Mouse (Mus musculus): ENCODE results near the gene Tpsb2. TPM values are rescaled to one million over a fixed set of nuclear protein-coding genes. Genes with fewer than 3 reads are reported as not detected.

The Tpsb2 gene
- polyA plus RNA-seq (2015; fragmentation: Nextera tagmentation; extraction: Ambion mirVana), result 2.0 and 2.2 TPM in 2 replicates

DNA sequence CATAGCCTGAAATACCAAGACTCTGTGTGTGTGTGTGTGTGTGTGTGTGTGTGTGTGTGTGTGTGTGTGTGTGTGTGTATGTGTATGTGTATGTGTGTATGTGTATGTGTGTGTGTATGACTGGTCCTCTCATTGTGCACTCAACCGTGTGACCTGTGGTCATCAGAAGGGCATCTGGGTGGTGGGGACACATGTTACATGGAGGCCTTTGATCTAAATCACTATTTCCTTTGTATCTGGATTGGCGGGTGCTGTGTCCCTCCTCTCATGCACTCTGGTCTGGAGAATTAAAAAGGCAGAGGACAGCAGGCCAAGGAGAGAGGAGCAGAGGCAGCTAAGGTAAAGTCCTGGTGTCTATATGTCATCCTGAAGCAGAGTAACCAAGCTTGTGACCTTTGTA lies at the start of gene Tpsb2:
TSS of gene Tpsb2 (plus strand) at position 301 of the 400 bp plus-strand sequence.
- Histone ChIP-seq H3K4me3 (ENCODE audit: low read length) (no peak within 1 kb of the TSS), H3K9ac (replicated peaks; ENCODE audit: low read length) (no peak within 1 kb of the TSS), H3K4me1 (ENCODE audit: insufficient read depth, low read length) (no peaks in the 10 kb centered on the region), H3K9me3 (ENCODE audit: low read length) (no peaks in the 10 kb centered on the region), H3K36me3 (ENCODE audit: insufficient read depth, low read length) (no peaks in the 10 kb centered on the region), H3K27me3 (ENCODE audit: insufficient read depth, low read length) (no peaks in the 10 kb centered on the region), H3K27ac (ENCODE audit: low read length) (no peak within 1 kb of the TSS), H3K4me2 (replicated peaks; ENCODE audit: low read depth, low read length) (no peak within 1 kb of the TSS)
- no peak for ATAC-seq (ENCODE audit: low FRiP score, low TSS enrichment)
- 75% methylated on average over 2 of the region's 2 CpGs for WGBS

DNA sequence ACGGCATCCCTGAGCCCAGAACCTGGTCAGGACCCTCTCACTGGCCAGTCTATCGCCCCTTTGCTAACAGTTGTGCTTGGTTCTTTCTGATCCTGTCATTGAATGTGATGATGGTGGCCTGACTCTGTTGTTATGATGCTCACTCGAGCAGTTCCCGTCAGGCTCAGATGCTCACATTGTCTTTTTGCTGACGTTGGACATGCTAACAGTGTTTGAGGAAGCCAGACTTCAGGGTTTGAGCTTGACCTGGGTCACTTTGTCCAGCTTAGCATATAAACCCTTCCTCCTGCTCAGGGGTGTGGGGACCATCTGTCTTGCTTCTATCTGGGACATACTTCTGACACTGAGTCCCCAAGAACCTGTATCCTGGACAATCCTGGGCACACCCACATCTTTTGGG lies 47.8 kb upstream of the Tpsb2 start, which contains the start of gene Prss29:
TSS of gene Prss29 (plus strand) at position 301 of the 400 bp plus-strand sequence.
- Histone ChIP-seq H3K9ac (replicated peaks; ENCODE audit: low read length) (no peak within 1 kb of the TSS), H3K27me3 (ENCODE audit: insufficient read depth, low read length) (no peaks in the 10 kb centered on the region), H3K9me3 (ENCODE audit: low read length) (no peaks in the 10 kb centered on the region), H3K4me2 (replicated peaks; ENCODE audit: low read depth, low read length) (no peak within 1 kb of the TSS), H3K27ac (ENCODE audit: low read length) (no peak within 1 kb of the TSS), H3K4me1 (ENCODE audit: insufficient read depth, low read length) (no peaks in the 10 kb centered on the region), H3K4me3 (ENCODE audit: low read length) (no peak within 1 kb of the TSS), H3K36me3 (ENCODE audit: insufficient read depth, low read length) (no peaks in the 10 kb centered on the region)
- ATAC-seq (ENCODE audit: low FRiP score, low TSS enrichment), result no peak
- WGBS, result 74% methylated on average over 5 of the region's 5 CpGs

DNA sequence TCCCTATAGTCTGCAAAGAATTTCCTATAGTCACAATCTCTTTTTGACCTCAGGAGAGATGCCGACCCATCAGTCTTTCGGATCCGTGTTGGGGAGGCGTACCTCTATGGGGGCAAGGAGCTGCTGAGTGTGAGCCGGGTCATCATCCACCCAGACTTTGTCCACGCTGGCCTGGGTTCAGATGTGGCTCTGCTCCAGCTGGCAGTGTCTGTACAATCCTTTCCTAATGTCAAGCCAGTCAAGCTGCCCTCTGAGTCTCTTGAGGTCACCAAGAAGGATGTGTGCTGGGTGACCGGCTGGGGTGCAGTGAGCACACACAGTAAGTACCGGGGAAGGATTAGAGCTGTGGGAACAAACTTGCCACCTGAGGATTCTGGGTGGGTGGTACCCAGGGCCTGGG lies 45.3 kb upstream of the Tpsb2 start:
- no peaks in the 10 kb centered on the region for H3K36me3 ChIP-seq (ENCODE audit: insufficient read depth, low read length)
- 86% methylated on average over 8 of the region's 8 CpGs for WGBS
- ATAC-seq (ENCODE audit: low FRiP score, low TSS enrichment), result no peak
- no peaks in the 10 kb centered on the region for H3K27me3 ChIP-seq (ENCODE audit: insufficient read depth, low read length)
- H3K4me3 ChIP-seq (ENCODE audit: low read length), result no peak overlapping the region
- no peak overlapping the region for H3K9ac ChIP-seq (replicated peaks; ENCODE audit: low read length)
- no peaks in the 10 kb centered on the region for H3K4me1 ChIP-seq (ENCODE audit: insufficient read depth, low read length)
- H3K9me3 ChIP-seq (ENCODE audit: low read length), result no peaks in the 10 kb centered on the region
- no peak overlapping the region for H3K4me2 ChIP-seq (replicated peaks; ENCODE audit: low read depth, low read length)
- H3K27ac ChIP-seq (ENCODE audit: low read length), result no peak overlapping the region

DNA sequence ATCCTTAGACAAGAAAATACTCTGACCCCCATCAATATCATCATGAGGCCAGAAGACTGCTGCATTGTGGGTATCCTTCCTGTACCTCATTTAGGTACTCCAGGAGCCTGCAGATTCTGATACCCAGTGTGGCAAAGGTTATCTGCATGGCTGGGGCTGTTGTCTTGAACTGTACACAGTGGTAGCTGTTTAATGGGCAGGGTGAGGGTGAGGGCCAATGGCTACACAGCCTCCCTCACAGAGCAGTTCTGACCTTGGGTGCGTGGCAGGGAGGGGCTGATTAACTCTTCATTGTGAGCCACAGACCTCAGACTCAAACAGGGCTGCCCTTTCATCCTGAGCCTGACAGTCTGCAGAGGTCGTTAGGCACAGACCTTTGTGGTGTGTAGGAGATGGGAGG lies 43.2 kb upstream of the Tpsb2 start:
- Histone ChIP-seq H3K36me3 (ENCODE audit: insufficient read depth, low read length) (no peaks in the 10 kb centered on the region), H3K4me3 (ENCODE audit: low read length) (no peak overlapping the region), H3K4me2 (replicated peaks; ENCODE audit: low read depth, low read length) (no peak overlapping the region), H3K9me3 (ENCODE audit: low read length) (no peaks in the 10 kb centered on the region), H3K4me1 (ENCODE audit: insufficient read depth, low read length) (no peaks in the 10 kb centered on the region), H3K27ac (ENCODE audit: low read length) (no peak overlapping the region), H3K27me3 (ENCODE audit: insufficient read depth, low read length) (no peaks in the 10 kb centered on the region), H3K9ac (replicated peaks; ENCODE audit: low read length) (no peak overlapping the region)
- no peak for ATAC-seq (ENCODE audit: low FRiP score, low TSS enrichment)
- 5% methylated on average over 2 of the region's 2 CpGs for WGBS

DNA sequence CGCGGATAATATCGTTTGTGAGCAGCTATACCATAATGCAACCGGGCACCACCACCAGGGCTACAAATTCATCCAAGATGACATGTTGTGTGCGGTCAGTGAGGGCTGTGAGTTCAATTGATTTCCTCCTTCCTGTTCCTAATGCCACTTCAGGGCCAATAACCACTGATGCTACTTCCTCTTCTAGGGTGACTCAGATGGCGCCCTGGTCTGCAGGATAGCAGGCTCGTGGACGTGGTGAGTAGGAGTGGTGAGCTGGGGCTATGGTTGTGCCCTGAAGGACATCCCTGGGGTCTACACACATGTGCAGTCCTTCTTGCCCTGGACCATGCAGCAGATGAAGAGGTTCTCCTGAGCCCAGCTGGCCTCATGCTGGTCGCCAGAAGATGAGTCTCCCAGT lies 33.8 kb upstream of the Tpsb2 start:
- Histone ChIP-seq H3K4me1 (ENCODE audit: insufficient read depth, low read length) (no peaks in the 10 kb centered on the region), H3K36me3 (ENCODE audit: insufficient read depth, low read length) (no peaks in the 10 kb centered on the region), H3K9ac (replicated peaks; ENCODE audit: low read length) (no peak overlapping the region), H3K4me3 (ENCODE audit: low read length) (no peak overlapping the region), H3K4me2 (replicated peaks; ENCODE audit: low read depth, low read length) (no peak overlapping the region), H3K27ac (ENCODE audit: low read length) (no peak overlapping the region), H3K27me3 (ENCODE audit: insufficient read depth, low read length) (no peaks in the 10 kb centered on the region), H3K9me3 (ENCODE audit: low read length) (no peaks in the 10 kb centered on the region)
- 67% methylated on average over 9 of the region's 9 CpGs for WGBS
- ATAC-seq (ENCODE audit: low FRiP score, low TSS enrichment), result no peak

DNA sequence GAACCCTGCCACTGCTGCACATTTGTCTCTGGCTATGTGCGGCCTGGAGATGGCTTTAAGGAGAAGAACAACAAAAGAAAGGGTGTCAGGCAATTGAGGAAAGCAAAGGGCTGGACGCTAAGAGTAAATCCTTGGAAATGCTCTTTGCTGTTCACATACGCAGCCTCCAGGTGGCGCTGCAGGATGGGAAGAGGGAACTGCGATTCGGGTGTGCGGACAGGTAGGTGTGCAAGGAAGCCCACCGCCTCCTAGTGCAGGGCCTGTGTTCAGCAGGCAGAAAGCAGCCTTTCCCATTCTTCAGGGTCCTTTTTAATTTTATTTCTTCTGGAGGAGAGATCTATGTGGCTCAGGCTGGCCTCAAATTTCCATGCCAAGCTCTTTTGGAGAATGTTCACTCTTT lies 32.2 kb upstream of the Tpsb2 start:
- Histone ChIP-seq H3K27me3 (ENCODE audit: insufficient read depth, low read length) (no peaks in the 10 kb centered on the region), H3K4me2 (replicated peaks; ENCODE audit: low read depth, low read length) (no peak overlapping the region), H3K27ac (ENCODE audit: low read length) (no peak overlapping the region), H3K36me3 (ENCODE audit: insufficient read depth, low read length) (no peaks in the 10 kb centered on the region), H3K4me3 (ENCODE audit: low read length) (no peak overlapping the region), H3K4me1 (ENCODE audit: insufficient read depth, low read length) (no peaks in the 10 kb centered on the region), H3K9me3 (ENCODE audit: low read length) (no peaks in the 10 kb centered on the region), H3K9ac (replicated peaks; ENCODE audit: low read length) (no peak overlapping the region)
- 2% methylated on average over 8 of the region's 8 CpGs for WGBS
- ATAC-seq (ENCODE audit: low FRiP score, low TSS enrichment), result no peak

DNA sequence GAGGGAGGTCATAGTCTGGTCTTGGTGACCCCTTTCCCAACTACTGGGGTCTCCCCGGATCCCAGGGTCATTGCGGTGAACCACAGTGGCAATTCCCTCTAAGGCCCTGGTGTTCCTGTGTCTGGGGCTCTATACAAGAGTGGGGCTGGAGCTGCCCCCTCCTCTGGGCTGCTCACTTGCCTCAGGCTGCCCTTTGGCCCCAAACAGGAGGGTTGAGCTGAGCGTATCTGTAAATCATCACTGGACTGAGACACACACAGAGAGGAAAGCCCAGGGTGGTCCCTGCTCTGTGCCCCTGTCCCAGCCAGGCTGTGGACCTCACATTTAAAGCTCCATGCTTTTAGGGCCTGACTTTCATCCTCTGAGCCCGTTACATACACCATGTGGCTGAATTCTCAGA lies 27.9 kb upstream of the Tpsb2 start:
- no peaks in the 10 kb centered on the region for H3K27me3 ChIP-seq (ENCODE audit: insufficient read depth, low read length)
- no peak overlapping the region for H3K4me2 ChIP-seq (replicated peaks; ENCODE audit: low read depth, low read length)
- no peak overlapping the region for H3K27ac ChIP-seq (ENCODE audit: low read length)
- WGBS, result 66% methylated on average over 4 of the region's 4 CpGs
- 0 out of 2 replicates have a peak, but pooled peaks have one; percentile 63 for ATAC-seq (ENCODE audit: low FRiP score, low TSS enrichment)
- H3K4me3 ChIP-seq (ENCODE audit: low read length), result no peak overlapping the region
- H3K4me1 ChIP-seq (ENCODE audit: insufficient read depth, low read length), result 0 out of 2 replicates have a peak, but pooled peaks cover 3% of the 10 kb centered on the region
- H3K36me3 ChIP-seq (ENCODE audit: insufficient read depth, low read length), result no peaks in the 10 kb centered on the region
- no peaks in the 10 kb centered on the region for H3K9me3 ChIP-seq (ENCODE audit: low read length)
- H3K9ac ChIP-seq (replicated peaks; ENCODE audit: low read length), result no peak overlapping the region

DNA sequence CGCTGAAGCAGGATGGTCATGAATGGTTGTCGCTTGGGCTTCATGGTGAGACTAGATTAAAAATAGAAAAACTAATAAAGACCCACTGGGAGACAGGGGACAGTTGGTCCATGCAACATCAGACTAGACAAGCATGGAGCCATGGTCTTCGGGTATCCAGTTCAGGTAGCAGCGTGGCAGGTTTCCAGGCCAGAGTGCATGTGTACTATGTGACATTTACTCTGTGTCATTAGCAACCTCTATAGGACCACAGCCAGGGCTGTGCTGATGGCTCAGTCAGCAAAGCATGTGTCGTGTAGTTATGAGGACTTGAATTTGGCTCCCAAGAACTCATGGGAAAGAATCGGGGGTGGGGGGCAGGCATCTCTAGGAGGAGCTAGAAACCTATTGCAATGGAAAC lies 26.1 kb upstream of the Tpsb2 start:
- Histone ChIP-seq H3K4me1 (ENCODE audit: insufficient read depth, low read length) (0 out of 2 replicates have a peak, but pooled peaks cover 3% of the 10 kb centered on the region), H3K4me2 (replicated peaks; ENCODE audit: low read depth, low read length) (no peak overlapping the region), H3K27ac (ENCODE audit: low read length) (no peak overlapping the region), H3K27me3 (ENCODE audit: insufficient read depth, low read length) (no peaks in the 10 kb centered on the region), H3K36me3 (ENCODE audit: insufficient read depth, low read length) (no peaks in the 10 kb centered on the region), H3K4me3 (ENCODE audit: low read length) (no peak overlapping the region), H3K9ac (replicated peaks; ENCODE audit: low read length) (no peak overlapping the region), H3K9me3 (ENCODE audit: low read length) (no peaks in the 10 kb centered on the region)
- no peak for ATAC-seq (ENCODE audit: low FRiP score, low TSS enrichment)
- WGBS, result 85% methylated on average over 6 of the region's 6 CpGs

DNA sequence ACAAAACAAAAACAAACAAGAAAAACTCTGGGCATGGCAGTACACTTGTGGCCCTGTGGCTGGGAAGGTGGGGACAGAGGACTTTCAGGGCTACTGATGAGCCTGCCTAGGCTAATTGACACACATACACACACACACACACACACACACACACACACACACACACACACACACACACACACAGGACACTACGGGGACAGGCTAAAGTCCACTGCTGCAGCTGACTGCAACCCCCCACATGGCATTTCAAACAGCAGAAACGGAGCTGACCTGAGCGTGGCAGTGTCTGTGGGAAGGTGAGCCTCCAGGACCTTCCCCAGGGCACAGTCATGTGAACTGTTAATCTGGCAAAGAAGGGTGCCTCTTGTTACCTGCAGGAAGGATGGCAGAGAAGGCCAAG lies 24.6 kb upstream of the Tpsb2 start:
- H3K9me3 ChIP-seq (ENCODE audit: low read length), result no peaks in the 10 kb centered on the region
- H3K36me3 ChIP-seq (ENCODE audit: insufficient read depth, low read length), result no peaks in the 10 kb centered on the region
- WGBS, result 39% methylated on average over 3 of the region's 3 CpGs
- H3K4me3 ChIP-seq (ENCODE audit: low read length), result no peak overlapping the region
- no peak overlapping the region for H3K27ac ChIP-seq (ENCODE audit: low read length)
- ATAC-seq (ENCODE audit: low FRiP score, low TSS enrichment), result 0 out of 2 replicates have a peak, but pooled peaks have one; percentile 46
- H3K4me1 ChIP-seq (ENCODE audit: insufficient read depth, low read length), result 0 out of 2 replicates have a peak, but pooled peaks cover 3% of the 10 kb centered on the region
- H3K9ac ChIP-seq (replicated peaks; ENCODE audit: low read length), result no peak overlapping the region
- no peaks in the 10 kb centered on the region for H3K27me3 ChIP-seq (ENCODE audit: insufficient read depth, low read length)
- H3K4me2 ChIP-seq (replicated peaks; ENCODE audit: low read depth, low read length), result no peak overlapping the region

DNA sequence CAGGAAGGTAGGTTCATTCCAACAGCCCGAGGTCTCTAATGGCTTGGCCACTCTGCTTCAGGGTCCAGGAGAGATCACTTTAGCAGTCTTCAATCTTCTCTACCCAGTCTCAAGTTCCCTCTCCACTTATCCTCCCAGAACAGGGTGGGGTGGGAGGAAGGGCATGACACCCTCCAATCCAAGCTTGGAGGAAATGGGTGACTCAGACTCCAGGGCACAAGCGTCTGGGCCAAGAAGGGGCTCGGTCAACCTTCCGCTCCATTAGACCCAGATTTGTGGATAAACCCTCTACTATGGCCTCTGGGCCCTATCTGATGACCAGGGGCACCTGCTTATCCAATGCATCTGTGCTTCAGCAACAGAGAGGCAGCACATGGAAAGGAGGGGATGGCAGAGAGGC lies 20.6 kb upstream of the Tpsb2 start, which contains the start of gene Tpsab1:
TSS of gene Tpsab1 (minus strand) at position 101 of the 400 bp plus-strand sequence.
- H3K36me3 ChIP-seq (ENCODE audit: insufficient read depth, low read length), result no peaks in the 10 kb centered on the region

More for the DNA sequence above, 20.6 kb upstream of the Tpsb2 start, which contains the start of gene Tpsab1:
- no peaks in the 10 kb centered on the region for H3K9me3 ChIP-seq (ENCODE audit: low read length)
- no peak for ATAC-seq (ENCODE audit: low FRiP score, low TSS enrichment)
- H3K4me2 ChIP-seq (replicated peaks; ENCODE audit: low read depth, low read length), result no peak within 1 kb of the TSS
- H3K9ac ChIP-seq (replicated peaks; ENCODE audit: low read length), result no peak within 1 kb of the TSS
- 0 out of 2 replicates have a peak, but pooled peaks cover 3% of the 10 kb centered on the region for H3K4me1 ChIP-seq (ENCODE audit: insufficient read depth, low read length)
- H3K27ac ChIP-seq (ENCODE audit: low read length), result no peak within 1 kb of the TSS
- 74% methylated on average over 4 of the region's 4 CpGs for WGBS
- H3K4me3 ChIP-seq (ENCODE audit: low read length), result no peak within 1 kb of the TSS
- no peaks in the 10 kb centered on the region for H3K27me3 ChIP-seq (ENCODE audit: insufficient read depth, low read length)

Measured in kidney, embryonic 16.5 days (tissue).